Mouse (Mus musculus): ENCODE measurements around the gene Mycl. TPM values are rescaled to one million over a fixed set of nuclear protein-coding genes. Genes with fewer than 3 reads are reported as not detected.

Gene Mycl
- polyA plus RNA-seq, 1 experiment from 2014 or later = 14.2 TPM

DNA sequence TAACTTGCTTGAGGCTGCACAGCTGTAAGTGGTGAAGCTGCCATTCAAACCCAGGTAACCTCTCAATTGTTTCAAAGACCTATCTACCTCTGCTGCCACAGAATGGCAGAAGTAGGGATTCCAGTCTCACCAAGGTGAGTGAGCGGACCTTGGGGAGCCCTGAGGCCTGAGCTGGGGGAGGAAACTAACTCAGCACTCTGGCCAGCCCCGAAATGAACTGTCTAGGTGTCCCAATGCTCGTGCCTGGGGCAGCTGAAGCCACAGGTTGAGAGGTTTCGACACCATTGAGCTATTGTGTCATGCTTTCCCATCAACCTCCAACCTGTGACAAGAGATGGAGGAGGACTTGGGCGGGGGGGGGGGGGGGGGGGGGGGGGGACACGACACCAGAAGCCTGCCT lies 39.2 kb upstream of the Mycl start:
- Histone ChIP-seq H3K27ac (replicated peaks) (no peak overlapping the region), H3K4me3 (ENCODE audit: low read depth, low read length) (no peak overlapping the region), H3K4me1 (replicated peaks; ENCODE audit: control insufficient read depth, insufficient read depth) (peaks cover 11% of the 10 kb centered on the region; the same call in 1 of the 2 replicates), H3K9me3 (ENCODE audit: control insufficient read depth, low read length) (no peaks in the 10 kb centered on the region), H3K9ac (ENCODE audit: low read length) (no peak overlapping the region), H3K27me3 (ENCODE audit: control insufficient read depth, insufficient read depth, low read length) (no peaks in the 10 kb centered on the region), H3K36me3 (ENCODE audit: control insufficient read depth, insufficient read depth, low read length) (no peaks in the 10 kb centered on the region), H3K4me2 (replicated peaks; ENCODE audit: low read depth) (no peak overlapping the region)
- ATAC-seq (ENCODE audit: low FRiP score, low TSS enrichment) (no peak), DNase-seq (ENCODE audit: low spot score) (no peak)
- TF ChIP-seq CTCF (IDR thresholded peaks at IDR 0.05; ENCODE audit: low read depth) = no peak
- no peak for TF ChIP-seq EP300 (optimal IDR thresholded peaks at IDR 0.05)
- WGBS = 67% methylated on average over 6 of the region's 6 CpGs

DNA sequence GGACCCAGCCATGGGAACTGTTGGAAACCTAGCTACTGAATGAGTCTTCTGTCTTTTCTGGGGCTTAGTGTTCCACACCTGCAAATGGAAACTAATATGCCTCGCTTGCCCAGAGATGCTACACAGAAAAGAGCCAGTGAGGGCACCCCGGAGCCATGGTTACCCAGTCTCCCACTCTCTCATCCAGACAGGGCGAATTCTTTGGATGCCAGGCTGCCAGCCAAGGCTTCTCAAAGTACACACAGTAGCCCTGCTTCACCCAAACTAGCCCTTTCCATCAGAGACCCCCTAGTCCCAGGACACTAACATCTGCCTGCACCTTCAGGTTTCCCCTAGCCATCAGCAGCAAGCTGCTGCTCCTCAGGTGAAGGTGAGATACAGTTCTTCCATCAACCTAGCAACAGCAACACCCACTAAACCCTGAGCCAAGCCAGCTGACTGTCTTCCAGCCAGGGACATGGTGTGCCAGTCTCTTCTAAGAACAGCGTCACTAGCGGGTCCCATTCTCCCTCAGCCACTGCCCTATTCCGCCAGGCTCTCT lies 36.9 kb upstream of the Mycl start:
- TF ChIP-seq EP300 (optimal IDR thresholded peaks at IDR 0.05) (no peak), CTCF (IDR thresholded peaks at IDR 0.05; ENCODE audit: low read depth) (no peak)
- DNase-seq (ENCODE audit: low spot score) (no peak), ATAC-seq (ENCODE audit: low FRiP score, low TSS enrichment) (no peak)
- Histone ChIP-seq H3K27ac (replicated peaks) (no peak overlapping the region), H3K9me3 (ENCODE audit: control insufficient read depth, low read length) (no peaks in the 10 kb centered on the region), H3K27me3 (ENCODE audit: control insufficient read depth, insufficient read depth, low read length) (no peaks in the 10 kb centered on the region), H3K4me2 (replicated peaks; ENCODE audit: low read depth) (peak overlapping the region; percentile 98; the same call in 1 of the 2 replicates), H3K4me3 (ENCODE audit: low read depth, low read length) (no peak overlapping the region), H3K4me1 (replicated peaks; ENCODE audit: control insufficient read depth, insufficient read depth) (peaks cover 11% of the 10 kb centered on the region; the same call in 1 of the 2 replicates), H3K9ac (ENCODE audit: low read length) (no peak overlapping the region), H3K36me3 (ENCODE audit: control insufficient read depth, insufficient read depth, low read length) (no peaks in the 10 kb centered on the region)
- WGBS = 77% methylated on average over 6 of the region's 6 CpGs

DNA sequence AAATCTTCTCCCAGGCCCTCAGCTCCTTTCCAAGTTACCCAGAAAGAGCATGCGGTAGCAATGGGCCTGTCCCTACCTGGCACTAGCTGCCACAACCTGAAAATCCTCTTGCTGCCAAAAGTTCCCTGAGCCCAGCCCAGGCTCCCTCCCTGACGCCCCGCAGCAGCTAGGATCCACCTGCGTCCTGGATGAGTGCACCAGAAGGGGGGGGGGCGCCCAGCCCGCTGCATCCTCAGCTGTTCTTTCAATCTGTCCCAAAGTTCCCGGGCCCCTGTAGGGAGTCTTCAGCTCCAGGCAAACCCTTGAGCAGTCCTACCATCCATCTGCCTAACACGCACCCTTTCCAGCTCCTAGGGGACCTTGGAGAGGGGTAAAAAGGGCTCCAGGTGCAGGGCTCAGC lies 35.6 kb upstream of the Mycl start:
- Histone ChIP-seq H3K27me3 (ENCODE audit: control insufficient read depth, insufficient read depth, low read length) (no peaks in the 10 kb centered on the region), H3K4me3 (ENCODE audit: low read depth, low read length) (peak overlapping the region; percentile 55), H3K9me3 (ENCODE audit: control insufficient read depth, low read length) (no peaks in the 10 kb centered on the region), H3K27ac (replicated peaks) (peak overlapping the region; percentile 63), H3K9ac (ENCODE audit: low read length) (peak overlapping the region; percentile 54; the same call in 1 of the 2 replicates), H3K4me2 (replicated peaks; ENCODE audit: low read depth) (peak overlapping the region; percentile 98), H3K4me1 (replicated peaks; ENCODE audit: control insufficient read depth, insufficient read depth) (peaks cover 10% of the 10 kb centered on the region; the same call in 1 of the 2 replicates), H3K36me3 (ENCODE audit: control insufficient read depth, insufficient read depth, low read length) (no peaks in the 10 kb centered on the region)
- 8% methylated on average over 8 of the region's 8 CpGs for WGBS
- TF ChIP-seq EP300 (optimal IDR thresholded peaks at IDR 0.05) (no peak), CTCF (IDR thresholded peaks at IDR 0.05; ENCODE audit: low read depth) (no peak)
- ATAC-seq (ENCODE audit: low FRiP score, low TSS enrichment) (no peak), DNase-seq (ENCODE audit: low spot score) (peak; percentile 30)

DNA sequence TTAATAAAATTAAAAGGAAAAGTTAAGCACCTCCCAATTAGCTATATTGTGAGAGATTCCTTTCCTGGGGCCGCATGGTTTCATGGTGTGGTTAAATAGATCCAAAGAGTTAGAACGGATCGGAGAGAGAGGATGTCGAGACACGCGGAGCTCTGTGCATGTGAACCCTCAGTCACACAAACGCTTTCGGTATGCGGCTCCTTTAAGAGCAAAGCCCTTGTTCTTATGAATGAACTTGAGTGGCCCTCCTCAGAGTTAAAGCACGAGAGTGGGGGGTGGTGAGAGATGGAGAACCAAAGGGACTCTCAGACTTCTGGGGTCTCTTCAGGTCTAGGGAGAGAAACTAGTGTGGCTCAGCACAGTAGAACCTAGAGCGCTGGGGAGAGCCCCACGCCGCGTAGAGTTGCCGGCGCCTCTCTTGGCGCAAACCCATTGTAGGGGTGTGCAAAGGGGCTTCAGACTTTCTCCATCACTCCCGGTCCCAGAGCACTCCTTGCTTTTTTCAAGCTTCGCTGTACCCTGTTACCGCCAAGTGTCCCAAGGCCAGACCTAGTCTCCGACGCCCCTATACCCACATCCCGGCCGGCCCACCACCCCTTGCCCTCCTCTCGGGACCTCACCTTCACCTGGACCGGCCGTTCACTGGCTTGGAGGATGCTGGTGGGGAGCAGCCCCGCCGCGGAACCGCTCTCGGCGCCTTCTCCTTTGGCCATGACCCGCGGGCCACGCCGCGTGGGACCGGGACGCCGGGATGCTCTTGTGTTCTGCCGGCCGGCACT lies 34.9 kb upstream of the Mycl start:
- DNase-seq (ENCODE audit: low spot score) = peak; percentile 35
- under 1% methylated on average over 42 of the region's 43 CpGs for WGBS
- no peaks in the 10 kb centered on the region for H3K27me3 ChIP-seq (ENCODE audit: control insufficient read depth, insufficient read depth, low read length)

DNA sequence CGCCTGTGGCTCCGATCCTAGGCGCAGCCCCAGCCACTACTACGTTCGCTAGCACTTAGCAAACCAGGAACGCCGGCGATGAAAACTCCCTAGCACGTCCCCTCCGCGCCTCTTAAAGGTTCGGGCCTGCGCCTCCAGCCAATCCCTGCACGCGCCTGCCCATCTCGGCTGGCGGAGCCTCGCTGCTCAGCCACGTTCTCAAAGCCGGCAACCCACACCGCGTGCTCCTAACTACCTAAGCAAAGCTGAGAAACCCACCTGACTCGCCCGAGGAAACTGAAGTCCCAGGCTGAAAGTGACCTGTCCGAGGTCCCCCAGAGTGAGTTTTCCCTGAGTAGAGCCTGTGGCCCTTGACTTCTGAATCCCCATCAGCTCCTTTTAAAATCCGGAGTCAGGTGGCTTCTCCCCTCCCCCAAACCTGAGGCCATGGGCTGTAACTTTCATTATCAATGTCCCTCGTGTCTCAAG lies 34.3 kb upstream of the Mycl start, which contains the start of gene Mfsd2a:
TSS of gene Mfsd2a (minus strand) at position 89 of the 468 bp plus-strand sequence.
- H3K27ac ChIP-seq (replicated peaks) = peak within 1 kb of the TSS; percentile 63
- no peak for TF ChIP-seq EP300 (optimal IDR thresholded peaks at IDR 0.05)
- TF ChIP-seq CTCF (IDR thresholded peaks at IDR 0.05; ENCODE audit: low read depth) = no peak
- no peaks in the 10 kb centered on the region for H3K27me3 ChIP-seq (ENCODE audit: control insufficient read depth, insufficient read depth, low read length)
- peak within 1 kb of the TSS; percentile 98 for H3K4me2 ChIP-seq (replicated peaks; ENCODE audit: low read depth)
- H3K9ac ChIP-seq (ENCODE audit: low read length) = peak within 1 kb of the TSS; percentile 54
- ATAC-seq (ENCODE audit: low FRiP score, low TSS enrichment) (peak; percentile 81), DNase-seq (ENCODE audit: low spot score) (peak; percentile 80)
- H3K4me3 ChIP-seq (ENCODE audit: low read depth, low read length) = peak within 1 kb of the TSS; percentile 55
- peaks cover 6% of the 10 kb centered on the region; the same call in 1 of the 2 replicates for H3K4me1 ChIP-seq (replicated peaks; ENCODE audit: control insufficient read depth, insufficient read depth)
- H3K9me3 ChIP-seq (ENCODE audit: control insufficient read depth, low read length) = no peaks in the 10 kb centered on the region
- WGBS = 2% methylated on average over 27 of the region's 27 CpGs
- H3K36me3 ChIP-seq (ENCODE audit: control insufficient read depth, insufficient read depth, low read length) = no peaks in the 10 kb centered on the region

More for the DNA sequence above, 34.9 kb upstream of the Mycl start:
- Histone ChIP-seq H3K9me3 (ENCODE audit: control insufficient read depth, low read length) (no peaks in the 10 kb centered on the region), H3K4me1 (replicated peaks; ENCODE audit: control insufficient read depth, insufficient read depth) (peaks cover 6% of the 10 kb centered on the region; the same call in 1 of the 2 replicates), H3K4me3 (ENCODE audit: low read depth, low read length) (peak overlapping the region; percentile 55), H3K27ac (replicated peaks) (peak overlapping the region; percentile 63), H3K9ac (ENCODE audit: low read length) (peak overlapping the region; percentile 54), H3K4me2 (replicated peaks; ENCODE audit: low read depth) (peak overlapping the region; percentile 98), H3K36me3 (ENCODE audit: control insufficient read depth, insufficient read depth, low read length) (no peaks in the 10 kb centered on the region)
- TF ChIP-seq EP300 (optimal IDR thresholded peaks at IDR 0.05) = no peak
- TF ChIP-seq CTCF (IDR thresholded peaks at IDR 0.05; ENCODE audit: low read depth) = no peak
- peak; percentile 24; the same call in 1 of the 2 replicates for ATAC-seq (ENCODE audit: low FRiP score, low TSS enrichment)
